Mouse (Mus musculus): ENCODE results near the gene Cyp2c40. TPM values are rescaled to one million over a fixed set of nuclear protein-coding genes. Genes with fewer than 3 reads are reported as not detected.
"Not testable (repeated sequence)": the region's sequence is repeated elsewhere in the genome, so short reads cannot be mapped to it uniquely, and the experiment has no call there.

Cyp2c40 gene
- not detected for total RNA-seq (2021)

DNA sequence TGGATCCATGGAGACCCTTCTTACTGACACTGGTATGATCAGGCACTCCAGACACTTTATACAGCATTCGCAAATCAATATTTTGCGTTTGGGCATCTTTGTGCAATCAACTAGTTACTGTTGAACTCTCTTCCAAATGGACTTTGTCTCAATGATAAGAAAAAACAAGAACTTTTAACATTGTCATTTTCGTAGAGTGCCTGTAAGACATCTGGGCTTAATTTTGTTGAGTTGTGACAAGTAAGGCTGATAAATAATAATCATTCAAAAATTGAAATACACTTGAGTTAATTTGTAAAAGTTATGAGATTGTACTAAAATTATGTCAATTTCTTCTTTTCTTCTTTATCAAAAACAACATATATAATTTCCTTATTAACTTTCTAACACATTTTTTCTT is at the start of gene Cyp2c40:
TSS of gene Cyp2c40 (minus strand) at position 101 of the 400 bp plus-strand sequence.
- intact Hi-C loops (cut with DNase I); DNase-seq (ENCODE audit: low spot score): not testable (repeated sequence)

DNA sequence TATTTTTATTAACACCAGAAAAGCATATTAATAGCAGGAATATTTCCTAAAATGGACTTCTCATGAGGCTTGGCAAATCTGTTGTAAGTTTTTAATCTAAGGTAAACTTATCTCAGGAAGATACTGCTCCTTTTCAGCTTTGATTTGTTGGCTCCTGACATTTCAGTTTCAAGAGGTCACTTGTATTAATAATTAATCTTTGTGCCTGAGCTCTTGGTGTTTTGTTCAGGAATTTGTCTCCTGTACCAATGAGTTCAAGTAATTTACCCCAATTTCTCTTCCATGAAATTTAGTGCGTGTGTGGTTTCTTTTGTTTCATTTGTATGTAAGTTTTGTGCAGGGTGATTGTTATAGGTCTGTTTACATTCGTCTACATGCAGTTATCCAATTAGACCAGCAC is 8.3 kb upstream of the Cyp2c40 start:
- intact Hi-C loops (cut with DNase I); DNase-seq (ENCODE audit: low spot score): not testable (repeated sequence)

DNA sequence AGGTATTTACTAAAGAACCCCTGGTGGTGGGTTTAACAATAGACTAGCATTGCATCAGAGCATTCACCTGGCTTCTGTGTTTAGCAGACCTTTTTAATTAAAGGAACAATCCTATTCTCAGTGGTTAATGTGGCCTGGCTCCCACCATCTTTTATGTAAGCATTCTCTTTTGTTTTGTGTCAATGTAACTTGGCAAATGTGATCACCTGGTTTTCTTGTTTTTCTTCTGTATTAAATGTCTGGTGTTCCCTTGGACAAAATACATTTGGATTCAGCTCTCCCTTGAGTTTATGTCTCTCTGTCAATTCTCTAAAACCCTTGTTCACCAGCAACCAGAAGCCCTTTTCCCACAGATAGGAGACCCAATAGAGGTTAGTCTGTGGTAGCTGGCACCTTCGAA is 3.8 kb upstream of the Cyp2c40 start:
- intact Hi-C loops (cut with DNase I); DNase-seq (ENCODE audit: low spot score): not testable (repeated sequence)

DNA sequence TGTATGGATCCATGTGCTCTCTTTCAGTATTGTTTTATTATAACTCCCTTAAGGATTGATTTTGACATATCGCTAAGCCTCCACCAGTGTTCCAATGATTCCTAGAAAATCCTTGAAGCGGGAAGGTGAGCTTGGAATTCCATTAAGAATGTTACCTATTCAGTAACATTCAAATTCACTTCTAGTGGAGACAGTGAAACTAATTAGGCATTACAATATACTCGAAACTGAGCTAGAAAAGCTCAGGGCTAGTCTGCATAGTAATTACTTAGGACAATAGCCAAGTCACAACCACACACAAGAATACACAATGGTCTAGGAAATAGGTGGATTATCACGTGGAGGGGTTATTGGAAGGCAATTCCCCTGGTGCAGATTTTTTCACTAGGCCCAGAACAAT is 3.4 kb upstream of the Cyp2c40 start:
- intact Hi-C loops (cut with DNase I); DNase-seq (ENCODE audit: low spot score): not testable (repeated sequence)

DNA sequence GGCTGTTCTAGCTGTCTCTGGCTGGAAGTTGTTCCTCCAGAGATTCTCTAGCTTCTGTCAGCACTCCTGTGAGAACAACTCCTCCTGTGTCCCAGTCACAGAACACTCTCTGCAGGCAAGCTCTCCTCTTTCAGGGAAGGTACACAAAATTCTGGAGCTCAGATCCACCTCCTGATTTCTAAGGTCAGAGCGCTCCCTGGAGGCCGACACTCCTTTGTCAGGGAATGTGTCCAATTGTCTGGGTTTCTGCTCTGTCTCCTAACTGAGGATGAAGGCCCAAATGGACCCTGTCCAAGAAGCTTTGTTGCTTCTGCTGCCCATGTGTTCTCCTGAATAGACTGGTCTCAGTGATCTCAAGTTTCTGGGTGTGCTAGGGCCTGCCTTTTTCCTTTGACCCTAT is 27.2 kb downstream of the Cyp2c40 start:
- intact Hi-C loops (cut with DNase I), result not testable (repeated sequence)

DNA sequence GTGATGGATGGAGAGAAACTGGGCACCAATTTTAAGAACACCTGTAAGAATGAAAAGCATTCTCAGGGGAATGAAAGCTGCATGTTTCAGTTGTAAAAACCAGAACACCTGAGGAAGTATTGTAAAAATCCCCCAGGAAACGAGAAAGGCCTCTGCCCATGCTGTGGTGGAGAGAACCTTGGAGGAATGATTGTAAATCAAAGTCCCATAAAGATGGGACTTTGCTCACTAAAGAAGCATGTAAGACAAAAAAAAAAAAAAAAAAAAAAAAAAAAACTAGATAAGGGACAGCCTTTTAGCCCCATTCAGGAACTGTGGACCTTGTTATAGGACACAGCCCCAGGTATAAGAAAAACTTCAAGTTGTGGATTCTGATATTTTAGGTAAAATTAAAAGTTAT is 67.3 kb downstream of the Cyp2c40 start:
- no peak for DNase-seq (ENCODE audit: low spot score)

More for the DNA sequence above, 27.2 kb downstream of the Cyp2c40 start:
- not testable (repeated sequence) for DNase-seq (ENCODE audit: low spot score)

DNA sequence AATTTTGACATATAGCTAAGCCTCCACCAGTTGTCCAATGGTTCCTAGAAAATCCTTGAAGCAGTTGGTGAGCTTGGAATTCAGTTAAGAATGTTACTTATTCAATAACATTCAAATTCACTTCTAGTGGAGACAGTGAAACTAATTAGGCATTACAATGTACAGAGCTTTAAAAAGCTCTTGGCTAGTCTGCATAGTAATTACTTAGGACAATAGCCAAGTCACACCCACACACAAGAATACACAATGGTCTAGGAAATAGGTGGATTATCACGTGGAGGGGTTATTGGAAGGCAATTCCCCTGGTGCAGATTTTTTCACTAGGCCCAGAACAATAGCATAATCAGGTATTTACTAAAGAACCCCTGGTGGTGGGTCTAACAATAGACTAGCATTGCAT is 68.3 kb downstream of the Cyp2c40 start:
- DNase-seq (ENCODE audit: low spot score); intact Hi-C loops (cut with DNase I): not testable (repeated sequence)

More for the DNA sequence above, 67.3 kb downstream of the Cyp2c40 start:
- intact Hi-C loops (cut with DNase I), result no loop called here

DNA sequence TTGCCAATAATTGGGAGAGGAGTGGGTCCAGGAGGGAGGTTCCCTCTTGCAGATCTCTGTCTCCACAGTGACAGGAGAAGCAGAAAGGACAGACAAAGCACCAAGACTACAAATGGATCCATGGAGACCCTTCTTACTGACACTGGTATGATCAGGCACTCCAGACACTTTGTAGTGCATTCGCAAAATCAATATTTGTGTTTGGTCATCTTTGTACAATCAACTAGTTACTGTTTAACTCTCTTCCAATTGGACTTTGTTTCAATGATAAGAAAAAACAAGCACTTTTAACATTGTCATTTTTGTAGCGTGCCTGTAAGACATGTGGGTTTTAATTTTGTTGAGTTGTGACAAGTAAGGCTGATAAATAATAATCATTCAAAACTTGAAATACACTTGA is 71.7 kb downstream of the Cyp2c40 start, which contains the start of gene Cyp2c68:
TSS of gene Cyp2c68 (minus strand) at position 135 of the 400 bp plus-strand sequence.
- no peak for DNase-seq (ENCODE audit: low spot score)
- intact Hi-C loops (cut with DNase I), result no loop called here

Other genes starting within 250 kb of the Cyp2c40 start
- not detected for gene Cyp2c67, start 163.8 kb downstream of the Cyp2c40 start, total RNA-seq (2021)
- not detected for gene Cyp2c68, start 71.8 kb downstream of the Cyp2c40 start, total RNA-seq (2021)
- not detected for gene Cyp2c69, start 74.0 kb upstream of the Cyp2c40 start, total RNA-seq (2021)
- gene Cyp2c37, start 179.6 kb upstream of the Cyp2c40 start, total RNA-seq (2021), result not detected

Measured in heart, postnatal 25 days (tissue).